Mouse (Mus musculus) stomach, embryonic 16.5 days (tissue): Measurements from ENCODE around the gene Pla1a. TPM values are rescaled to one million over a fixed set of nuclear protein-coding genes. Genes with fewer than 3 reads are reported as not detected.
A peak's percentile ranks its signal among the peaks of the same experiment; 100 is the strongest.

Experiments
- ATAC-seq: fragments of 200-750 bp; cut with Nextera tagmentation; 2 replicates; pipeline ENCODE4 v1.8.0; 2017; ENCODE audit warnings: moderate number of reproducible peaks, moderate TSS enrichment; ENCODE audit not compliant: insufficient read depth, low FRiP score
- H3K27ac ChIP-seq: fragments of 300-500 bp; sonication (generic); 2 replicates; pipeline ENCODE4 v1.5.1; 2014; ENCODE audit warnings: low read length
- H3K27me3 ChIP-seq: fragments of 300-500 bp; sonication (generic); 2 replicates; pipeline ENCODE4 v1.6.1; 2014; ENCODE audit warnings: low read length, control low read depth, mixed read lengths; ENCODE audit not compliant: control insufficient read depth, insufficient read depth
- H3K36me3 ChIP-seq: fragments of 300-500 bp; sonication (generic); 2 replicates; pipeline ENCODE4 v1.6.1; 2014; ENCODE audit warnings: low read length; ENCODE audit not compliant: control insufficient read depth, insufficient read depth
- H3K4me1 ChIP-seq: fragments of 300-500 bp; sonication (generic); 2 replicates; pipeline ENCODE4 v1.6.1; 2014; ENCODE audit warnings: low read length, control low read depth, mixed read lengths; ENCODE audit not compliant: control insufficient read depth, insufficient read depth
- H3K4me2 ChIP-seq: fragments of 300-500 bp; sonication (generic); 2 replicates; pipeline ENCODE4 v1.6.1; 2014; ENCODE audit warnings: low read depth, low read length, mixed read lengths
- H3K4me3 ChIP-seq: fragments of 300-500 bp; sonication (generic); replicated peaks from 2 replicates; pipeline ENCODE4 v1.5.1; 2014; ENCODE audit warnings: mild to moderate bottlenecking, low read length
- H3K9ac ChIP-seq: fragments of 300-500 bp; sonication (generic); 2 replicates; pipeline ENCODE4 v1.6.1; 2014; ENCODE audit warnings: low read length
- H3K9me3 ChIP-seq: fragments of 300-500 bp; sonication (generic); replicated peaks from 2 replicates; pipeline ENCODE4 v1.6.1; 2016; ENCODE audit warnings: low read length, control low read depth; ENCODE audit not compliant: control insufficient read depth
- WGBS: fragments of 180-500 bp; shearing (Covaris S2); extraction: QIAGEN DNeasy Blood & Tissue Kit; methylation state at CpG from one replicate; pipeline ENCODE4 v1.1.7; 2014; 5-methylcytosine and 5-hydroxymethylcytosine counted together
- polyA plus RNA-seq: library from polyadenylated mRNA; unstranded; fragments of >200 nt; fragmentation: Nextera tagmentation; extraction: Ambion mirVana; gene quantifications from 2 replicates; pipeline ENCODE4 v1.2.1, GENCODE M21; 2015

Gene Pla1a
- polyA plus RNA-seq, 1 experiment from 2014 or later = 2.6 TPM

DNA sequence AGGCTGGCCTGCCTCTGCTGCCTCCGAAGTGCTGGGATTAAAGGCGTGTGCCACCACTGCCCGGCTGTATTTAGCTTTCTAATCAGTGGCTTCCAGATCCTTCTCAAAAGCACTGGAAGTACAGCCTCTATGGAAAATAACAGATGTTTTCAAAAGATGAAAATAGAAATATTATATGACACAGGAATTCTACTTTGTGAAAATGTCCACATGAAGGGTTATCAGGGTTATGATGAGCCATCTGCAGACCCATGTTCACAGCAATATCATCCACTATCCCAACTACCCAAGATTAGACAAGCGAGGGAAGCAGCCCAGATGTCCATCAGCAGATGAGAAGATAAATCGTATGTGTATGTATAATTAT lies 39.5 kb upstream of the Pla1a start:
- Histone ChIP-seq H3K9me3 (no peaks in the 10 kb centered on the region), H3K36me3 (no peaks in the 10 kb centered on the region), H3K9ac (no peak overlapping the region), H3K4me1 (peaks cover 8% of the 10 kb centered on the region; the same call in 1 of the 2 replicates), H3K4me2 (no peak overlapping the region), H3K4me3 (no peak overlapping the region), H3K27me3 (no peaks in the 10 kb centered on the region), H3K27ac (no peak overlapping the region)
- no peak for ATAC-seq
- WGBS = 85% methylated on average over 5 of the region's 5 CpGs

DNA sequence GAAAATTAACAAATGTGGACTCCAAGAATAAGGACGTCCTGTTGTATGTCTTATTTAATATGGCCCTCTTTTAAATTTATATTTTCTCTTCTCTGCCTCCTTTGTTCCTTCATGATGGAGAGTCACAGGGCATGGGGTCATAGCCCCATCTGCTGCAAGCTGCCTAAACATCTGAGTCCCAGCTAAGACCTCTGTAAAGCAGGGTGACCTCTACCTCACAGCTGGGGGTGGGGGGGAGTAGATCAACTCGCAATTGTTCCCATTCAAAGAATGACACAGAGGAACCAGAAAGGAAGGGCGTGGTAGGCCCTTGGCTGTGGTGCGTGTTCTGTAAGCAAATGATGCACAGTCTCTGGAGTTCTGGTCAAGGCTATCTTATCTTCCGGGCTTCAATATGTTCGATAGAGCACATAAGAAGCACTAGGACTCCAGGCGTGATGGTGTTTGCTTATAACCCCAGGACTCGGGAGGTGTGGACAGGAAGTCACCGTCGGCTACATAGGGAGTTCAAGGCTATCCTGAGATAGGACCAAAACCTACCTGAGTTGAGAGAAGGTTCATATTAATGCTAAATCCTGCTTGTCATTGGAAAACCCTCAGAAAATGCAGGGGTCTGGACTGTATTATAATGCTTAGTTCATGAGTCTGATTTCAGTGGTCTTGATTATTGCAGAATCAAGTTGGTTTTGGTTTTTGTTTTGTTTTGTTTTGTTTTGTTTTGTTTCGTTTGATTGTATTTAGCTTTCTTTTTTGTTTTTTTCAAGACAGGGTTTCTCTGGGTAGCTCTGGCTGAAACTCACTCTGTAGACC lies 39.0 kb upstream of the Pla1a start:
- Histone ChIP-seq H3K27ac (no peak overlapping the region), H3K36me3 (no peaks in the 10 kb centered on the region), H3K4me2 (no peak overlapping the region), H3K4me1 (peaks cover 6% of the 10 kb centered on the region; the same call in 1 of the 2 replicates), H3K27me3 (no peaks in the 10 kb centered on the region), H3K4me3 (no peak overlapping the region), H3K9me3 (no peaks in the 10 kb centered on the region), H3K9ac (no peak overlapping the region)
- WGBS = 63% methylated on average over 11 of the region's 11 CpGs
- ATAC-seq = no peak

DNA sequence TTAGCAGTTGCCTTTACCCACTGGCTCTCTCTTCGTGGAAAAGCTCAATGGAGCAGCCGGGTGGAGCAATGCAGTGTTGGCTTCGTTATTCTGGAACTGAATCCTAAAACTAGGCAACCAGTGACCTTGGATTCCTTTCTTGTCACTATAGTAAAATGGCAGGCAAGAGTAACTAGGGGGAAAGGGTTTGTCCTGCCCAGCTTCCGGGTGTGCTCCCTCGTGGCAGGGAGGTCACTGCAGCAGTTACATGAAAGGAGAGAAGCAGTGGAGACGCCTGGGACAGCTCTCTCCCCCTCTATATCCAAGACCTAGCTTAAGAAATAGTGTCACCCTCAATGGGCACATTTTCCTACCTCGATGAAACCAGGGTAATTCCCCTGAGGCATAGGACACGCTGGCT lies 36.5 kb upstream of the Pla1a start:
- Histone ChIP-seq H3K27me3 (no peaks in the 10 kb centered on the region), H3K4me3 (no peak overlapping the region), H3K27ac (no peak overlapping the region), H3K9ac (no peak overlapping the region), H3K4me1 (no peaks in the 10 kb centered on the region), H3K36me3 (no peaks in the 10 kb centered on the region), H3K9me3 (no peaks in the 10 kb centered on the region), H3K4me2 (no peak overlapping the region)
- ATAC-seq = no peak
- 78% methylated on average over 8 of the region's 8 CpGs for WGBS

DNA sequence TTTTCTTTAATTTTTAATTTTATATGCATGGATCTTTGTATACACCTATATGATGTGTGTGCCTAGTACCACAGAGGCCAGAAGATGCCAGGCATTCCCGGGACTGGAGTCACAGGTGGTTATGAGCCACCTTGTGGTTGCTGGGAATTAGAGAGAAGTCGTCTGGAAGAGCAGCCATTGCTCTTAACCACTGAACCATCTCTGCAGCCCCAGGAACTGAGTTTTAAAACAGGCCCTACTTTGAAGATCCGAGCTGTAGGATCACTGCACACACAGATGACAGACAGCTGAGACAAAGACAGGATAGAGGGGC lies 35.7 kb upstream of the Pla1a start:
- ATAC-seq = no peak
- Histone ChIP-seq H3K4me2 (no peak overlapping the region), H3K27ac (no peak overlapping the region), H3K9me3 (no peaks in the 10 kb centered on the region), H3K36me3 (no peaks in the 10 kb centered on the region), H3K9ac (no peak overlapping the region), H3K4me3 (no peak overlapping the region), H3K4me1 (no peaks in the 10 kb centered on the region), H3K27me3 (no peaks in the 10 kb centered on the region)
- 41% methylated on average over 3 of the region's 3 CpGs for WGBS

DNA sequence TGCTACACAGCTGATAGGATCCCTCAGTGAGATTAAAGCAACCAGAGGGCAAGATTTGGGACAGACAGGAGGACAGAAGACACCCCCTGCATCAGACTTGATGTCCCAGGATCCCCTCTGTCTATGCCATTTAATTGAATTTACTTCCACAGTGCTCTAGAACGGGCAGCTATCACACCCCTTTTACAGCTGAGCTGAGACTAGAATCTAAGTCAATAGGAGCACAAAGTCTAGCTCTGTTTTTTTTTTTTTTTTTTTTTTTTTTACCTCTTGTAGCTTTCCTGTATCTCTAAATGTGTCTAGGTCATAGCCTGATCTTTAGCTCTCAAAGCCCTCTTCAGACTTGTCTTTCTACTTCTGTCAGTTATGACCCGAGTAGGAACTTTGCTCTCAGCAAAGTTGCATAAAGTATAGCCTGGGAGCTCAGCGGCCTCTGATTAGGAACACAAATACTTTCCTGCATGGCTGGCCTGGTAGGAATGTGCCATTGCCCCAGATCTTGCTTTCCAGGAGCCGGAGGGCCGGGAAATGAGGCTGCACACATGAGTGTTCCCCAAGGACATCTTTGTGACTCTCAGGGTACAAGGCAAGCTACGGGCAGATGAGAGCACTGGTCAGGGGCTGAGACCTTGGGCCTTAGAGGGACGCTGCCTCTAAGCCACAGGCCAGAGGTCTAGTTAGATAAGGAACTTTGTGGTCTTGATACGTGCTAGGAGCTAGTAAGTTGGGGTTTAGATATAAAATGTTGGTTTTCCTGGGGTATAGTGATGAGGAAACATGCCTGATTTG lies 35.2 kb upstream of the Pla1a start:
- Histone ChIP-seq H3K27ac (no peak overlapping the region), H3K36me3 (no peaks in the 10 kb centered on the region), H3K27me3 (no peaks in the 10 kb centered on the region), H3K9me3 (no peaks in the 10 kb centered on the region), H3K4me1 (no peaks in the 10 kb centered on the region), H3K9ac (no peak overlapping the region), H3K4me2 (no peak overlapping the region), H3K4me3 (no peak overlapping the region)
- no peak for ATAC-seq
- 63% methylated on average over 8 of the region's 8 CpGs for WGBS

DNA sequence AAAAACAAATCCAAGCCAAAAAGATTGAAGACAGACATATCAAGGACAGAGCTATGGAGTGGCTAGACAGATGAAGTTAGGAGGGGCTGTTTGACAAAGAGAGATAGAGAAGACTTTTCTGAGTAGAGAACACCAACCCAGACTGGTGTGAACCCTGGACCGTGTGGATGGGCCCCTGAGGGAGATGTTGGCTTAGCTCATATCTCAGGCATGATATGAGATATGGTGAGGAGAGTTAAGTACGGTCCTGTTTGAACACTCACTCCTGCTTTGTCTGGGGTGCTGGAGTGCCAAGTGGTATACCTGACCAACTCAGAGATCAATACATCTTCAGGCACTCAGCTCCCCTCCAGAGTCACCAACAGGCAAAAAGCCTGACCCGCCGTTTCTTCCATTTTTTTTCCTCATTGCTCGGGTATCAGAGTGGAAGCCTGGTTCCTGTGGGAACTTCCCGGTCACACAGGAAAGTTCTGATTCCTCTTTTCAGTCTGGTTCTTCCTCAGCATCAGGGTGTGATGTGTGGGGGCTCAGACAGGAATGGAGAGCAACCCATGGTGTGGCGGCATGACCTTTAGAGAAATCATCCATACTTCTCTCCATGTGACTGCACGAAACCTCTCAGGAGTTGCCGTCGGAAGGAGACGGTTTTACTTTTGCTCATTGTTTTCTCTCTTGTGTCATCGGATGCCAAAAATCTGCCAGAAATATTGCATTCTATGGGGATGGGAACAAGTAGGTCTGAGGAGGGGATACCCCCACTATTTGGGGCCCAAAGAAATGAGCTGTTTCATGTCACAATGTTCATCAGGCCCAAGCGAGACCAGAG lies 34.4 kb upstream of the Pla1a start:
- H3K27ac ChIP-seq = no peak overlapping the region
- 79% methylated on average over 13 of the region's 13 CpGs for WGBS
- ATAC-seq = no peak
- peak overlapping the region; percentile 26; the same call in 1 of the 2 replicates for H3K9ac ChIP-seq
- H3K9me3 ChIP-seq = no peaks in the 10 kb centered on the region
- H3K4me1 ChIP-seq = no peaks in the 10 kb centered on the region
- no peak overlapping the region for H3K4me3 ChIP-seq
- no peak overlapping the region for H3K4me2 ChIP-seq
- H3K27me3 ChIP-seq = no peaks in the 10 kb centered on the region
- no peaks in the 10 kb centered on the region for H3K36me3 ChIP-seq

DNA sequence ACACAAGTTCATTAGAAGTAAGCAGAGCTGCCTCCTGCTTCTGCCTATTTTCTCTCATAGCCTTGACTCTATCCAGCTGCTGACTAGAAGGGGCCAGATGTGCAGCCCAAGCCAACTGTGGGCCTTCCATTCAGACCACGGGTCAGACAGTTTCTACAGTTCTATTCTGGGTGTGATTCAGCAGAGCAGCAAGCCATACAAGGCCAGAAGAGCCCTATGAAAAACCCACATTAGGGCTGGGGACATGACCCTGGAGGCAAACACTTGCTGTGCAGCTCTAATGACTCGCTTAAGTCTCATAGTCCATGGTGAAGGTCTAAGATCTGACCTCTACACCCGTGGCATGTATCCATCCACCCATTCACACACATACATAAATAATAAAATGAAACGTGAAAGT lies 33.1 kb upstream of the Pla1a start:
- no peaks in the 10 kb centered on the region for H3K27me3 ChIP-seq
- H3K27ac ChIP-seq = no peak overlapping the region
- H3K9me3 ChIP-seq = no peaks in the 10 kb centered on the region
- WGBS = 73% methylated on average over 4 of the region's 4 CpGs
- H3K36me3 ChIP-seq = no peaks in the 10 kb centered on the region
- ATAC-seq = no peak
- no peak overlapping the region for H3K9ac ChIP-seq
- no peak overlapping the region for H3K4me3 ChIP-seq
- H3K4me1 ChIP-seq = no peaks in the 10 kb centered on the region
- H3K4me2 ChIP-seq = no peak overlapping the region

DNA sequence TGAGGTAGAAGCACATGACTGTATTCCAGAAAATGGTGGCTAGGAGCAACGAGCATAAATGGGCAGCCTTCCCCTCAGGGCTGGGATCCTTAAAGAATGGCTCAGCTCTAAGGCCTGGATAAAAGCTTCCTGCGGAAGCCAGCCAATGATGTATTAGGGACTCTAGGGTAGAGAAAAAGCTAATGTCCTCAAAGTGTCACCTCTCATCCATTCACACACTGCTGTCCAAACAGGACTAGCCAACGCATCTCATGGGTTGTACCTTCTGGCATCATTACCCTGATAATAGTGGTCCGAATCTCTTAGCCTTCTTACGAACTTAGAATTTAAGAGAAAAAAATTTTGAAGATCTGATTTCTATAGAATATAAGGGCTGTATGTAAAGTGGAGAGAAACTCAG lies 30.4 kb upstream of the Pla1a start:
- Histone ChIP-seq H3K4me3 (no peak overlapping the region), H3K4me2 (no peak overlapping the region), H3K9me3 (no peaks in the 10 kb centered on the region), H3K27me3 (no peaks in the 10 kb centered on the region), H3K4me1 (no peaks in the 10 kb centered on the region), H3K27ac (no peak overlapping the region), H3K9ac (no peak overlapping the region), H3K36me3 (no peaks in the 10 kb centered on the region)
- ATAC-seq = no peak
- 83% methylated on average over 5 of the region's 5 CpGs for WGBS

DNA sequence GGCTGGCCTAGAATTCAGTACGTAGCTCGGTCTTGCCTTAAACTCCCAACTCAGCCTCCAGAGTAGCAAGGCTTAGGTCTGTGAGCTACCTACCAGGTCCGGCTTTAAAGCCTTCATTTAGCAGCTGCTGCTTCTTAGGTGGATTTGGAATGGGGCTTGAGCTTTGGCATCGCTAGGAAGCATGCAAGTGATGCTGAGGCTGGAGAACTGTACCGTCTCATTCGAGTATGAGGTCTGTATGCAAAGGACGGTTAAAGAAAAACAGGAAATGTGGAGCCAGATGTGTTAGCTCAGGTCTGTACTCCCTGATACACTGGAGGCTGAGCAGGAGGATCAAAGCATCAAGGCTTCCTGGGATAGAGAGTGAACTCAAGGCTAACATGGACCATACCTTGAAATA lies 29.2 kb upstream of the Pla1a start:
- H3K4me3 ChIP-seq = no peak overlapping the region
- H3K4me2 ChIP-seq = no peak overlapping the region
- no peak overlapping the region for H3K27ac ChIP-seq
- H3K27me3 ChIP-seq = no peaks in the 10 kb centered on the region
- H3K36me3 ChIP-seq = no peaks in the 10 kb centered on the region
- H3K4me1 ChIP-seq = no peaks in the 10 kb centered on the region
- 72% methylated on average over 7 of the region's 7 CpGs for WGBS
- H3K9ac ChIP-seq = no peak overlapping the region
- H3K9me3 ChIP-seq = no peaks in the 10 kb centered on the region
- no peak for ATAC-seq
